Mouse (Mus musculus) frontal cortex, postnatal 25 days (tissue): ENCODE results near the gene Fyb.

Experiments used
- DNase-seq, 2 experiments: peaks; one replicate each; pipeline ENCODE4 v3.0.0; 2022; ENCODE audit warnings: low spot score in 2 of 2

Fyb gene

GRCm38 (mm10) chr15:6522653-6523167, at the start of gene Fyb:
Fyb (plus strand) TSS chr15:6522853.
- no peak for DNase-seq

GRCm38 (mm10) chr15:6483561-6483960, 39.1 kb upstream of the Fyb start:
- DNase-seq: no peak

GRCm38 (mm10) chr15:6492386-6492785, 30.3 kb upstream of the Fyb start:
- DNase-seq: no peak

GRCm38 (mm10) chr15:6498396-6499070, 24.1 kb upstream of the Fyb start:
- no peak for DNase-seq

GRCm38 (mm10) chr15:6500787-6501186, 21.9 kb upstream of the Fyb start:
- DNase-seq: no peak

GRCm38 (mm10) chr15:6517525-6517924, 5.1 kb upstream of the Fyb start:
- no peak for DNase-seq

- DNase-seq: no peak
Measured at GRCm38 (mm10) chr15:6519417-6520255, 3.0 kb upstream of the Fyb start.

- no peak for DNase-seq
Measured at GRCm38 (mm10) chr15:6520505-6521155, 2.0 kb upstream of the Fyb start.

- DNase-seq: no peak
Measured at GRCm38 (mm10) chr15:6524801-6525200, 2.1 kb downstream of the Fyb start.

GRCm38 (mm10) chr15:6525386-6525785, 2.7 kb downstream of the Fyb start:
- DNase-seq: no peak

- no peak for DNase-seq
Measured at GRCm38 (mm10) chr15:6533858-6534343, 11.2 kb downstream of the Fyb start.

GRCm38 (mm10) chr15:6534592-6534991, 11.9 kb downstream of the Fyb start:
- no peak for DNase-seq

GRCm38 (mm10) chr15:6539639-6540338, 17.1 kb downstream of the Fyb start:
- no peak for DNase-seq

- DNase-seq: no peak
Measured at GRCm38 (mm10) chr15:6548911-6549310, 26.3 kb downstream of the Fyb start.

GRCm38 (mm10) chr15:6551875-6552274, 29.2 kb downstream of the Fyb start:
- DNase-seq: no peak

- DNase-seq: no peak
Measured at GRCm38 (mm10) chr15:6554742-6555141, 32.1 kb downstream of the Fyb start.

- DNase-seq: no peak
Measured at GRCm38 (mm10) chr15:6555536-6555935, 32.9 kb downstream of the Fyb start.

GRCm38 (mm10) chr15:6556272-6556671, 33.6 kb downstream of the Fyb start:
- DNase-seq: no peak

GRCm38 (mm10) chr15:6556911-6557310, 34.3 kb downstream of the Fyb start:
- no peak for DNase-seq

- no peak for DNase-seq
Measured at GRCm38 (mm10) chr15:6557552-6557951, 34.9 kb downstream of the Fyb start.

GRCm38 (mm10) chr15:6559188-6559587, 36.5 kb downstream of the Fyb start:
- no peak for DNase-seq

- no peak for DNase-seq
Measured at GRCm38 (mm10) chr15:6560696-6561095, 38.0 kb downstream of the Fyb start.
